Mouse (Mus musculus) layer of hippocampus, postnatal 25 days (tissue): ENCODE measurements around the gene Kcnj6. TPM values are rescaled to one million over a fixed set of nuclear protein-coding genes. Genes with fewer than 3 reads are reported as not detected.
A peak's percentile ranks its signal among the peaks of the same experiment; 100 is the strongest.

ENCODE experiments used
- DNase-seq, 2 experiments: peaks; one replicate each; pipeline ENCODE4 v3.0.0; 2022; ENCODE audit warnings: mixed read lengths in 2 of 2, low spot score in 1 of 2; ENCODE audit errors: extremely low spot score in 1 of 2
- total RNA-seq, 2 experiments: library from RNA; stranded (reverse); gene quantifications; 2 replicates each; pipeline ENCODE4 v1.2.3; 2021

The Kcnj6 gene
- total RNA-seq, 2 experiments from 2014 or later: 99.2 to 128 TPM

DNA sequence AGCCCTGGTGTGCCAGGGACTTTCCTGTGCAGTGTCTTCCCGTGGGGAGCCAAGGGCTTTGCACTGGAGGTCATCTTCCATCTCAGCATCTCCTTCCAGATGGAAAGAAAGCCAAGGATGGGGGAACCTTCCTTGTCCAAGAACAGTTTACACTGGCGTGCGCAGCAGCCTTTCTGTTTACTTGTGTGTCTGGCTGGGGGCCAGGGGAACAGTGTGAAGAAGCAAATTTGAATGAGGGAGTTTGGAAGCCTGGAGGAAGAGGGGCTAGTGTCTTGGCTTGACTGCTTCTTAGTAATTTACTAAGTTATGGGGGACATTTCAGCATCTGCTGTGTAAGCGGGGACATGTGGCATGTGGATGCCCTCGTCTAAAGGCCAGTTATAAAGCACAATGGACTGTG is 50.7 kb downstream of the Kcnj6 start:
- DNase-seq: no peak

DNA sequence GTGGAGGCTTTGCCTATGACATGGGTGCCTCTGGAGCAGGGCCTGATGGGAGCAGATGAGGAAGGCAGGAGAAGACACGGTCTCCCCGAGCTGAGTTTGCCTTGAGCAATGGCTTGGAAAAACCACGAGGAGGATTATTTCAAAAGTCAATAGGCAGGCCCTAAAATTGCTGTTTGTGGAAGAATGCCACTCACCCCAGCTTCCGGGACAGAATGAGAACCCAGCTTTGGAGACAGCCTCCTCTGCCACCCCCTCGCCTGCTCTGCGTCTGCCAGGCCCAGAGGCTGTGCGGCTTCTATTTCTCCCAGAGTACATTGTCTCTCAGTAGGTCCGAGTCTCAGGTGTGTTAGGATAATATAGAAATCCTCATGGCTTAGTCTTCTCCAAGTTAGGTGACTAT is 64.8 kb downstream of the Kcnj6 start:
- no peak for DNase-seq

DNA sequence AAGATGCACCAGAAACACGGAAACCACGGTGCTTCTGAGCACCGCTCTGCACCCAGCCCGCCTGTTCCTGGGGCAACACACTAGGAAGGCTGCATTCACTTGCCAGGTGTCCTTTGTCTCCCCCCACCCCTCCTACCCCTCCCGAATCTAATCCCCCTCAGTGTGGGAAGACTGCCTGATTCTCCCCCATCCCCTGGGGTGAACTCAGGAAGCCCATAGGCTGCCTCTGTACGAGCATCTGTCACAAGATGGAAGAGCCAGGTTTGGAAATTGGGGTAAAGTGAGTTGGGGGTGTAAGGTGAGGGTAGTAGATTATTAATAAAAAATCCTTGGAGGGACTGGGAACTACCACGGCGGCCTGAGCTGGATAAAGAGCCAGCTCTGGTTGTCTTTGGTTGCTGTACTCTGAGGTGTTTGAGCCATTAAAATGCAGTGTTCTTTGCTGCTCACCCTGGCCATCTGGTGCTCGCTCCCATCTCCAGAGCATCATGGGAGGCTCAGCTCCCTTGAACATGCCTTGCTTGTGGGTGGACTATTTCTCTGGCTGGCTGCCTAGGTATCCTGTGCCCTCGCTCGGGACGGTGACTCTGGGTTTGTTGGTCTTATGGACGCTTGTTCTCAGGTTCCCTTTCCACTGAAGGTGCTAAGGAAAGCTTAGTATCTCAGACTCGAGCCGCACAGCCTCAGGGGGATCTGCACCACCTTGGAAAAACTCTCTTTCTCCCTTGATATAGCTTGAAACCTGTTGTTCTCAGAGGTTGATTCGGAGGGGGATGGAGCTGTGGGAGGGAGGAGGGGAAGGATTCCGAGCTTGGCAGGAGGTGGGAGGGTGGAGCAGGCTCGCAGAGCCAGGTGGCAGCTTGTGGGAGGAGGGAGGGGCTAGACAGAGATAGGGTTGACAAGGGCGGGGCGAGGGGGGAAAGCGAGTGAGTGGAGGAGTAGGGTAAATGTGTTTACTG is 65.9 kb downstream of the Kcnj6 start:
- peak; percentile 33 to 36 for DNase-seq

DNA sequence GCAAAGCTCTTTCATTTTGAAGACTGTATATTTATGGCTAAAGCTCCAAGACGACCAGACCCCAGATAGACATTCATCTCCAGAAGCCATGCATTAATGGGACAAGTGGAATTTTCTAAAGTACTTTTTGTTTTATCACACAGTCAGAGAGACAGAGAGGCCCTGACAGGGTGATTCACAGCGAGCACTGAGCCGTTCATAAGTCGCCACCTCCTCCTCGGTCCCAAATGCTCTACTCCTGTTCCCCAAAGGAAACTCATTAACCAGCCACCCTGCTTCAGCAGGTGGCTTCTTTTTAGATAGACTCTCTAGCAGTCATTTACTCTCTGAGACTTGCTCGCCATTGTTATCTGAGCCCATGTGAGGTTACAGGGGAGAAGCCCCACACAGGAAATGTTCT is 72.1 kb downstream of the Kcnj6 start:
- no peak for DNase-seq

DNA sequence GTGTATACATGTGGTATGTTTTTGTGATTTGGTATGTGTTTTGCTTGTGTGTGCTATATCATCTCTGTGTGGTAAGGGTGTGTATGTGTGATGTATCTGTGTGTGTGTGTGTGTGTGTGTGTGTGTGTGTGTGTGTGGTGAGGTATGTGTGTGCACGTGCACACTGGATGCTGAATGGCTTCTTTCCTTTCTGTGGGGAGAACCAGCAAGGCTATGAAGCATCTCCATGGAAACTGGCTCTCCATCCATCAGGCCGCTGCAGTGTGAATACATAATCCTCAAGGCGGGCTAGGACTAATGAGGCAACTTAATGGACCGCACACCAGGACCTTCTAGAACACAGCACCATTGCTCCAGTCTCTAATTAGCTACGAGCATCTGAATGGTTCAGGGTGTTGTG is 78.3 kb downstream of the Kcnj6 start:
- DNase-seq: no peak

DNA sequence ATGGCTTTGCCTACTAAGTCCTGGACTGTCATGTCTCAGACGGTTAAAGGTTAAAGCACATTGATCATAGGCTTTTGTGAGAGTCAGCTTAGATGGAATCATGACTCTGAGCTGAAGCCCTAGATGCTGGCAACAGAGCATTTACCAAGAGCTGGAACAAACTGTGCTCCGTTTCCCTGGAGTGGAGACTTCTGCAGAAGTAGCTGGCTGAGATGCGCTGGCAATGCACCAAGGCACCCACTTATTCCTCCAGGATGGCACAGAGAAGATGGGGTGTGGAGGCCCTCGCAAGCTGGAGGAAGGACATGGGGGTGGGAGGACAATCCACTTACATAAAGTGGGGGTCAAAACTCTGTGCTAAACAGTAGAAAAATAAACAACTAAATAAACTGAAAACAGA is 91.5 kb downstream of the Kcnj6 start:
- peak in 1 of 2 experiments; percentile 33 for DNase-seq

DNA sequence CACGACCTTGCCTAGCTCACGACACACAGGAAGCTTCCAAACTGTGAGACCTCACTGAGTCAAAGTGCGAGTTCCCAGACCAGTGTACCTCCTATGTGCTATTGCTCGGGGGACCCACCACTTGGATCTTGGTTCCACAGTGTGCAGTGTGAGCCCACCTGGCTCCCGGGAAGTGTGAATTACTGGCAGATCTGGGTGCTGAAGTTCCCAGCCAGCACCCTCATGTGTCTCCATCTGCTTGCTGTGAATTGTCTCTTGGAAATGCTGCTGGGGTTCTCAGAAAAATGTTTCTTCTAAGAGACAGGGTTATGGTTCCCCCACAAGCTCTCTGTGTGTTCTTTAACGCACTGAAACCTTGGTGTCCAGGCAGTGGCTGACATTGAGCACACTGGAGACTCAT is 98.7 kb downstream of the Kcnj6 start:
- no peak for DNase-seq

DNA sequence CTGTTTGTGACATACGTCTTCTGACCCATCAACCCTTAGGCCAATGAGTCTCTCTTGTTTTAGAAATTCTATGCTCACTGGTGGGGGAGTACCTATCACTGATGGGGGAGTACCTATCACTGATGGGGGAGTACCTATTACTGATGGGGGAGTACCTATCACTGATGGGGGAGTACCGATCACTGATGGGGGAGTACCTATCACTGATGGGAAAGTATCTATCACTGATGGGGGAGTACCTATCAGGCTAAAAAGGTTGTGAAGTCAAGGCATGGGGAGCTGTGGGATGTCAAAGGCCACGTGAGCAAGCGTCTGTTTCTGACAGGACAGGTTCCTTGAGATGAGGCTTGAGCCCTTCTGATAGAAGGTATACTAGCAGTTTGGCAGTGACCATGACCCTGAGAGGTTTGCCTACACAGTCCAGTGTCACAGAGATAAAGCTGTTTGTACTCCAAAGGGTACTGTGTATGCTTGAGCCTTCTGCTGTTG is 105.3 kb downstream of the Kcnj6 start:
- DNase-seq: no peak

DNA sequence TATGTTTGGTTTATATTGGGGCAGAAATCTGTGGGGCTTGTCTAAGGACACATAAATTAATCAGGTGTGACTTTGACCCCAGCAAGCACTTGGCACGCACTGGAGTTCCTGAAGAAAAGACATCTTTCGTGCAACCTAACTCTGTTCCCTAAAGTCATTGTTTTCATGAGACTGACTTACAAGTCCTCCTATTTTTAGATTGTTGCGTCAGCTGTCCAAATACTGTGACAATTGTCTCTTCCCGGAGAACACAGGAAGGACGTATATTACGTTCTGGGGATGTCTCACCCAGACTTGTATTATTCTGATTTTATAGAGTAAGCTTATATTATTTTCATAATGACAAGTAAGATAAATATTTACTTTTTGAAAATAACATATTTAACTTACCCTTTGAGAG is 106.9 kb downstream of the Kcnj6 start:
- DNase-seq: no peak

DNA sequence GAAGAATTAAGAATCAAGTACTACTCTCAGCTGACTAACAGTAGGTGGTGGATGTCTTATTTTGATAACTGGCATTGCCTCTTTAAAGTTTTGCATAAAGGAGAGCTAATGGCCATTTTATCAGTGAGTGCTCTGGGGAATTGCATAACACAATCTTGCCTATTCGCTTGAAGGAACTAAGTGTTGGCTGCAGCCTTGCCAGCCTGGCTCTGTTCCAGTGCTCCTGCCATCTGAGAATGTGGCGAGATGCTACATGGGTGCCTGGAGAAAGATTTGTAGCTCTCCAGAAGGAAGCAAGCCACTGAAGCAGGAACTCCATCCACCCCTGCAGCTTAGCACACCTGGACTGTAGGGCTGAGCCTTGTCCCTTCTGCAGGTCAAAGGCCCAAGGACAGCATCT is 107.4 kb downstream of the Kcnj6 start:
- DNase-seq: peak in 1 of 2 experiments; percentile 34

DNA sequence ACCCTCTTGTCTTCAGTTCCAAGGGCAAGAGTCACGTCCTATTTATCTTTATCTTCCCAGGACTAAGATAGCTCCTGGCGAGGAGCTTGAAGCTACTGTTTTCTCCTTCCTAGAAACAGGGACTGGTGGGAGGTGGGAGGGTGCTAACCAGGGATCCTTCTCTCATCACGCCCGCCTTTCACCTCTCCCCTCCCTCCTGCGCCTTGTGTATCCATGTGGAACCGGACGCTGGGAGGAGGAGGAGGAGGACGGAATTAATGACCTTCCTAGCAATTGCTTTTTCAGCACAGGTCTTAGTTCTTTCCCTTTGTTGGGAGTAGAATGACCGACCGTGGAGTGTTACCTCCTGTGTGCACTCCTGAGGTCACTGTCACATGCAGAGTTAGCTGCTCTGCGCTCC is 108.9 kb downstream of the Kcnj6 start:
- no peak for DNase-seq

DNA sequence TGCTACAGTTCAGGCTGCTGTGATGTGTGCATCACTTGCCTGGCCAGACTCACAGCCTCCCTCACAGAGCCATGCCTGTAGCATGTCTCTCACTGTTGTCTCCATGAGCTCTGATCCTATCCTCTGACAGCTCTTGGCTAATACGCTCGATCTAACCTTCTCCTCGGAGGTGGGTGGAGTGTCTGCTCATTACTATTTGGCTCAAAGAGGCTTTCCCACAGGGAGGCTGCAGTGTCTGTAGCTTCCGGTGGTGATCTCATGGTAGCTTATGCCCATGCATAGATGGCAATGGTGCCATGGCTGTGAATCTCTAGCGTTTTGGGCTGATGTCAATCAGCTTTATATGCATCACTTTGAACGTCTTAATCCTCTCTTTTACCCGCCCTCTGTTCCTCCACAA is 111.1 kb downstream of the Kcnj6 start:
- no peak for DNase-seq

DNA sequence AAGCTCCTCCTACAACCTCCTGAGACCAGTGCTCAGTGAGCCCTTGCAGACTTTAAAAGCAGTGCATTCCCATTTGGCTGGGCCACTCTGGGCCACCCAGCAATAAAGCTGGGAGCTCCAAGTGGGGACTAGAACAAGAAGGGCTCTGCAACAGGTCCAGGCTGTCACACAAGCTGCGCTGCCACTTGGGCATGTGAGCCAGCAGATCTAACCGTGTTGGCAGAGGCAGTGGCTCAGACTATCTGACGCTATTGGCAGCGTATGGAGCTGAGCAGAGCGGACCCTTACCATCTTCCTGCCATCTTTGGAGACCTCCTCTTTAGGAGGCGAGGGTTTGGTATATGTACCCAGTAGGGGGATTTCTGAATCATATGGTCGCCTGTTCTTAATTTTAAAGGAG is 112.4 kb downstream of the Kcnj6 start:
- DNase-seq: peak; percentile 50 to 60

DNA sequence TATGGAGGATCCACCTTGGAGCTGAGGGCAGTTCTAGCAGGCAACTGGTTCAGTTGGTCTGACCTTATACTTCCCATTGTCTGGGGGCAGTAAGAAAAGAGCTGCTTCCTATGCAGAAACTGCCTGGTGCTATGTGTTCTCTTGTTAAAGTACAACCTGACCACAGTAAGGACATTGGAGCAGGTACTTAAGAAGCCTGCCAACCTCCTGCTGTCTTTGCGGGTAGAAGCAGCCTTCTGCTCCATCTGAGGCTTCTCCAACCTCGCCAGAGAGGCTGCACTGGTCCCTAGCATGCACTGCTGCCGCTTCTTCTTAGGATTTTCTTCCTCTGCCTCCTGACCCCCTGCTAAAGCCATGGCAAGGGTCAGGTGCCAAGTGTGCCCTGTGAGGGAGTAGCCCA is 113.6 kb downstream of the Kcnj6 start:
- no peak for DNase-seq

DNA sequence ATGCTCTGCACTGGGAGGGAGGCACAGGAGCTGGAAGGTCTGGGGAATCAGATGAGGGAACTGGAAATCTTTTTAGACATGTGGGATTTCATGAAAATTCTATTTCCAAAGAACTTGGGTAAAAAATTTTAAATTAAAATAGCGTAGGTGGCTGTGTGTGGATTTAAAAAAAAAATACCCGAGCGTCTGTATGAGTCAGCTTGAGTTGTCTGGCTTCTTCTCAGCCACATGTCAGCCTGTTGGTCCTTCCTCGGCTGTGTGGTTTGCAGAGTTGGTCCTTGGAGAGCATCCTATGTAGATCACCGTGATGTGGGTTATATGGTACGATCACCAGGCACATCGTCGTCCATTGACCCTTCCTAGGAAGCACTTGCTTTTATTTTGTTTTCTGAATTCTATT is 114.3 kb downstream of the Kcnj6 start:
- no peak for DNase-seq

DNA sequence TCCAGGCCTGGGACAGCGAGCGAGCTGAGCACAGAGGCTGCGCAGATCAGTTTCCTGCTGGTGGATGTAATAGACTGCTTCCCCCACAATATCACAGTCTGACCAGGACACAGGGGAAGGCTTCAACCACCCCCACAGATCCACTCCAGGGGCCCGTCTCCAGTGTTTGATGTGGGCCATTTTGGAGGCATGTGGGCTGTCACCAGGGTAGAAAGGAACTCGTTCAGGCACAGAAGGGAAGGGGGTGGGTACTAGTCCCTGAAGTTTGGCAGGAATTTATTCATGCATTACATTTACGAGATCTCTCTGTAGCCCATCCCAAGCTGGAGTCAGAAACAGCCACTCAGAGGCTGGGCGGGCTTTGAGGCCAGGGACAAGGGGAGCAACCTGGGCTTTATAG is 115.4 kb downstream of the Kcnj6 start:
- no peak for DNase-seq

DNA sequence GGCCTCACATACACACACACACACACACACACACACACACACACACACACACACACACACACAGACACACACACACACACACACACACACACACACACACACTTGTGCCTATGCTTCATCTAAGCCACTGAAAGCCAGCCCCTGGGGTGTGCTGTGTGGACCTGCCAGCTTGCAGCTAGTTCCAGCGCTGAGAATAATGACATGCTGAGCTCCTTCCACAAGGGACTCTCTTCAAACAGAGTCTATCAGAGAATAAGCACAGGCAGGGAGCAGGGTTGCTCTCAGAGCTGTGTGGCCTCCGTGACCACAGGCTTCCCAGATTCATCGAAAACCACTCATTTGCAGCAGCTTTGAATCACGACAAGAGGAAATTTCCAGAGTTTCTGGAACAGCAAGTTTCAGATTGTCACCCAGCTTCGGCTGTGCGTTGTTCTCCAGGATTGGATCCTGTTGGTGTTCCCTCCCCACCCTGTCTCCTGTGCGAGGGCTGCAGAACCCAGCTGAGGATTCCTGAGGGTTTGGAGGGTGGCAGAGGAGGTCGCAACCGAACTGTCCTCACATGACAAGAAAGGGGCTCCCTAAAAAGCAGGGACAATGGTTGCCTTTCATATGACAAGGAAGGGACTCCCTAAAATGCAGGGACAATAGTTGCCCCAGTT is 124.8 kb downstream of the Kcnj6 start:
- no peak for DNase-seq

DNA sequence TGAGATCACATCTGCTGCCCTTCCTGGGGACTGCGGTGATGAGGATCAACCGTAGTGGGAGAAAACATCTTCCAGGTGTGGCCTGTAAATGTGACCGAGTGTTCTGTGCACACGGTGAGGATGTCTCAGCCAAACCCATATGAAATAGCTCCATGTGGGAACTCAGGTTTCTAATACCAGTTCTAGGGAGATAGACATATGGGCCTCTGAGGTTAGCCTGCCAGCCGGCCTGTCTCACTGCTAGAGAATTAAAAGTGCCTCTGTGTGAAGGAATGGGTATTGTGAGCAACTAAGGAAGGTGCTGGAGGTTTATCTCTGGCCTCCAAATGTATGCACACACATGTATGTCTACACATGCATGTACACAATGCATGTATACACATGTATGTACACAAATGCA is 129.1 kb downstream of the Kcnj6 start:
- DNase-seq: no peak

DNA sequence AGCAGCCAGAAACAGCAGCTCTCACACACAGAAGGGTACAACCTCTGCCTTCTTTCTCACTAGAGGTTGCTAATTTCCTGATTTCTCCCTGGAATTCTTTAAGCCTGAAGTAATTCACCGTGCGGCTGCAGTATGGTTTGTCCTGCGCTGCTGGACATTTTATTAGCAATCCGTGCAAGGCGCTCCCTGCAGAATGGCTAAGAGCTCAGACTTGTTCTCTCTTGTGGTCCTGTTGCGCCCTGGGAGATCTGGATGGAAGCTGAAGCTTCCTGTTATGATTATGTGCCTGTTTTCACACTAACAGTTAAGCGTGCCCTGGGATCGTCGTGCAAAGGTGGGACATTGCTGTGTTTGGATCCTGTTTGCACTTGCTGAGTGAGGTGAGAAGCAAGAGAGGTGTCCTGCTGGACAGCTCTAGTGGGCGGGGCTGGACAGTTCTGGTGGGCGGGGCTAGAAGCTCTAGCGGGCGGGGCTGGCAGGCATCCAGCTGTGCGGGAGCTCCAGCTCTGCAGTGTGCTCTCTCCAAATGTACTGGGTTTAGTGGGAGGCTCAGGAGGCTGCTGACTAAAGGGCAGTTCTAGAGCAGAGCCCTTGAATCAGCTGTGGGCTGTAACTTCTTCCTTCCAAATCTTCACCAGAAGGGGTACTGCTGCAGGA is 131.1 kb downstream of the Kcnj6 start:
- no peak for DNase-seq

DNA sequence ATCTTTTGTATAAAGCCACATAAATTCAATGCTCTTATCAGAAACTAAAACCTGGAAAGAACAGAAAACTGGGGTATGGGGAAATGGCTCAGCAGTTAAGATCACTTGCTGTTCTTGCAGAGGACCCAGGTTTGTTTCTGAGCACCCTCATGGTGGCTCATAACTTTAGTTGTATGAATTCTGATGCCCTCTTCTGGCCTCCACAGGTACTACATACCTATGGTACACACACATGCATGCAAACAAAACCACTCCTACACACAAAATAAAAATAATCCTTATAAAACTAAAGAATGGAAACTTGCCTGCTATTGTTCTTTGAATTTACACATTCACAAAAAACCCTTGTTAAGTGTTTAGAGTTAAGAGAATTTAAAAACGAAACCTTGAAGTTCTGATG is 131.7 kb downstream of the Kcnj6 start:
- no peak for DNase-seq

DNA sequence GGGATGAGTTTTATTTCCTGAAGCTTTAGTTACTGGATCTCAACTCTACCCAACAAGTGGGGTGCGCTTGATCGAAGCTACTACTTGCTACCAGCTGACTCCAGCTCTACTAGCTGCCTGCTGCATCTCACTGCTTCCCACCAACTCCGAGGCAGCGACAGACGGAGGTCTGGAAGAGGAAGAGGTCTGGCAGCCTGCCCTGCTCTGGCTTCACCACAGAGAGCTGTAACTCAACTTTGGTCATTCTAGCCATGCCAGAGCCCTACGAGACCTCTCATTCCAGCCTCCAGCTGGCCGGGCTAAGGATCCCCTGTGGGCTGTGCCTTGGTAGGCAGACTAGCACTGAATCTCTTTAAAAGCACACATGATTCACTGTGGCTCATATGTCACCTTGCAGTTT is 132.4 kb downstream of the Kcnj6 start:
- DNase-seq: no peak
